Mouse (Mus musculus) left cerebral cortex, adult 2 months (tissue): ENCODE measurements at regions not wholly inside any gene's neighbourhood (a gene's known extent, or its start where the extent isn't known, plus 50 kb on each side); places are given as distances from the start of the nearest gene placed in this dataset.

ENCODE experiments used
- DNase-seq, 2 experiments: peaks; one replicate each; pipeline ENCODE4 v3.0.0; 2021 to 2022; ENCODE audit warnings: low spot score in 2 of 2, mixed read lengths in 1 of 2; ENCODE audit errors: extremely low spot score in 1 of 2
- H3K27ac ChIP-seq: fragments of 200-600 bp; 2 replicates; pipeline ENCODE4 v1.8.1; 2022
- H3K4me3 ChIP-seq: fragments of 200-600 bp; 2 replicates; pipeline ENCODE4 v1.8.1; 2022
- CTCF ChIP-seq: fragments of 200-600 bp; IDR thresholded peaks from 2 replicates; pipeline ENCODE4 v1.8.1; 2022; ENCODE audit warnings: antibody characterized with exemption, mild to moderate bottlenecking, moderate library complexity
- intact Hi-C: fragments of 180-260 bp; cut with DNase I; formaldehyde crosslinking; loops from one replicate; pipeline ENCODE4 v1.15.1; 2025

DNA sequence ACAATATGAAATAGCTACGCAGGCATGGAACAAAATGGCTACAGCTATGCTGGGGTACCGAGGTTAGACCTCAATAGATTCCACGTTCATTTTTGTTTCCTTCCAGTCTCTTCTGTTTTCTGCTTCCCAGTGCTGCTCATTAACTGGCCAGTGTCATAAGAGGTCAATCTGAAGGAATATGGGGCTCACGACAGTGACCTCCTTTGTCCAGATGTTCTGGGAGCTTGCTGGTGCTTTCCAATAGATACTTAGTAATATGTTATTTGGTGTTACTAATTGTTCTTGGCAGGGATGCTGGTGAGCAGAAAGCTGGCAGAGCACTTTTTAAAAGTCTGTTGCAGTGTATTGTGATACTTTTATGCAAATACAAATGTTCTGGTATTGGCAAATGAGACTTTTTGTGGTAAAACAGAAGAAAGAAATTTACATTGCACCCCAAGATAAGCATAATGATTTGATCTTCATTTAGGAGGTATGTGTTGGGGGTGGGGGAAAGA, 95.8 kb upstream of the Arg1 start:
- no peak for DNase-seq
- H3K27ac ChIP-seq: peak overlapping the region; percentile 73
- no peak overlapping the region for H3K4me3 ChIP-seq
- no peak for TF ChIP-seq CTCF
- intact Hi-C loops: no loop called here

DNA sequence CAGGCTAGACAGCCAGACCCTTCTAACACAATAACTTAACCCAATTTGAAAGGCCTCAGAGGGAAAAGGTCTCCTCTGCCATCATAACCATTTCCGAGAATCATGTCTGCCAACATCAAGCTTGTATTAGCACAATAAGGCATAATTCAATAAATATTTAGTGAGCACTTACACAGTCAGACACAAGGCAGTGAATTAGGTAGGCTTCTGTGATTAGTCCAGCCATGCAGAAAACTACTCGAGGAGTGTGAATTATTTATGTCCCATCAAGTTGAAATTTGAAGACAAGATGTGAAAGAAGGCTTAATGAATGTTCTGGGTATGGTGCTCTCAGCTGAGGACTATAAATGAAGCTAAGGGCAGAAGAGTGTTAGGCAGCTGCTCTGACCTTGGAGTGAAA, 91.7 kb upstream of the Arg1 start:
- no peak for DNase-seq
- Histone ChIP-seq H3K4me3 (no peak overlapping the region), H3K27ac (no peak overlapping the region)
- intact Hi-C loops: no loop called here
- TF ChIP-seq CTCF: no peak

DNA sequence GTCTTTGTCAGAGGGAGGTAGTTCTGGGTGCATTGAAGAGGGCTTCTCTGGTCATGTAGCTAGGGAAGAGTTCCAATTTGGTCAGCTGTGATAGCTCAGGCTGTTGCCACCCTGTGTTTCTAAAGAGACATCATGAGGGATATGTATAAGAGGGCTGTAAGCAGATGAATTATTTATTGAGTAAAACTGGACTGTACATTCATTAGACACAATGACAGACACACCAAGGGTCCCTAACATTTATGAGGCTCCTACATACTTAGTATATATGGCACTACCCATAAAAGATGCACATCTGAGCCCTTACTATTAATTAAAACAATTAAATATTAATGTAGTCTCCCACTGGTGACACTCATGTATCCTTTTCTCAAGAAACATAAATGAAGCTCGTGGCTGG, 90.6 kb upstream of the Arg1 start:
- no peak for DNase-seq
- no peak for TF ChIP-seq CTCF
- intact Hi-C loops: no loop called here
- Histone ChIP-seq H3K27ac (no peak overlapping the region), H3K4me3 (no peak overlapping the region)

GRCm38 (mm10) chr10:25016110-25016509, 88.8 kb upstream of the Arg1 start:
- DNase-seq: peak in 1 of 2 experiments; percentile 13
- intact Hi-C loops: no loop called here
- H3K4me3 ChIP-seq: no peak overlapping the region
- no peak for TF ChIP-seq CTCF
- H3K27ac ChIP-seq: no peak overlapping the region

DNA sequence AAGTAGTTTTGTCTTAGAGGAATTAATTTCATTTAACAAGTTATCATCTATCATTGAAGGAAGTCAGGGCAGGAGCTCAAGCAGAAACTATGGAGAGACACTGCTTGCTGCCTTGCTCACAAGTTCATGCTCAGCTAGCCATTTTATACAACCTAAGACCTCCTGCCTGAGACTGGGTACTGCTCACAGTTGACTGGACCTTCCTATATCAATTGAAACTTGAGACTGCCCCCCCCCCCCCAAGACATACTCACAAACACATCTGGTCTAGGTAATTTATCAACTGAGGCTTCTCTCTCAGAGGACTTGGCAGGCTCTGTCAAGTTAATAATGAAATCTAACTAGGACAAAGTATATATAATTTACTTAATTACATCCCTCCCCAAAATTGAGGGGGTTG, 84.8 kb upstream of the Arg1 start:
- intact Hi-C loops: no loop called here
- no peak overlapping the region for H3K4me3 ChIP-seq
- DNase-seq: no peak
- no peak for TF ChIP-seq CTCF
- no peak overlapping the region for H3K27ac ChIP-seq

DNA sequence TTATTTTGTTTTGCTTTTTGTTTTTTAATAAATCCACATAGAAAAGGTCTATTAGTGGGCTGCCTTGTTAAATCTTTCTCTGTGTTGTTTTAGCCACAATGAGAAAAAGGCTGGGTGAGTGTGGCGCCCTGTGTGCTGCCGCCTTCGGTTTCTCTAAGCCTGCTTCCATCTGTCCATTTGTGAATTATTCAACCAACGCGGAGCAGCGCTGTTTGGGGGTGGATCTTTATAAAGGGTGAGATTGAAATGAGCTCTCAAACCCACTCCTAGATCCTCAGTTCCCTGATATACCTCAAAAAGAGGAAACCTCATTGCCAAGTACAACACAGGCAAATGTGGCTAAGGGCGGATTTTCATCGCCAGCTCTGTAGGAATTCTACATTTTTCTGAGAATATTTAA, 74.0 kb upstream of the Arg1 start:
- Histone ChIP-seq H3K4me3 (no peak overlapping the region), H3K27ac (peak overlapping the region; percentile 74)
- intact Hi-C loops: loop anchor here (2.0 kb wide), 2 partner anchors 14 to 144 kb away; no protein-coding TSS in a partner anchor
- TF ChIP-seq CTCF: no peak
- DNase-seq: peak; percentile 48 to 56

GRCm38 (mm10) chr10:25000231-25001222, 73.2 kb upstream of the Arg1 start:
- Histone ChIP-seq H3K4me3 (peak overlapping the region; percentile 21), H3K27ac (peak overlapping the region; percentile 78)
- DNase-seq: no peak
- no peak for TF ChIP-seq CTCF
- intact Hi-C loops: loop anchor here (2.0 kb wide), 2 partner anchors 14 to 144 kb away; no protein-coding TSS in a partner anchor

GRCm38 (mm10) chr10:24999807-25000206, 72.5 kb upstream of the Arg1 start:
- Histone ChIP-seq H3K27ac (peak overlapping the region; percentile 78), H3K4me3 (peak overlapping the region; percentile 21)
- no peak for TF ChIP-seq CTCF
- no peak for DNase-seq
- intact Hi-C loops: loop anchor here (2.0 kb wide), 2 partner anchors 13 to 145 kb away; no protein-coding TSS in a partner anchor

GRCm38 (mm10) chr10:24997661-24998060, 70.4 kb upstream of the Arg1 start:
- DNase-seq: no peak
- H3K27ac ChIP-seq: no peak overlapping the region

GRCm38 (mm10) chr10:24995751-24996150, 68.5 kb upstream of the Arg1 start:
- no peak for DNase-seq
- intact Hi-C loops: no loop called here
- TF ChIP-seq CTCF: no peak
- Histone ChIP-seq H3K4me3 (no peak overlapping the region), H3K27ac (no peak overlapping the region)

More at GRCm38 (mm10) chr10:24997661-24998060, 70.4 kb upstream of the Arg1 start:
- intact Hi-C loops: no loop called here
- no peak overlapping the region for H3K4me3 ChIP-seq
- no peak for TF ChIP-seq CTCF

DNA sequence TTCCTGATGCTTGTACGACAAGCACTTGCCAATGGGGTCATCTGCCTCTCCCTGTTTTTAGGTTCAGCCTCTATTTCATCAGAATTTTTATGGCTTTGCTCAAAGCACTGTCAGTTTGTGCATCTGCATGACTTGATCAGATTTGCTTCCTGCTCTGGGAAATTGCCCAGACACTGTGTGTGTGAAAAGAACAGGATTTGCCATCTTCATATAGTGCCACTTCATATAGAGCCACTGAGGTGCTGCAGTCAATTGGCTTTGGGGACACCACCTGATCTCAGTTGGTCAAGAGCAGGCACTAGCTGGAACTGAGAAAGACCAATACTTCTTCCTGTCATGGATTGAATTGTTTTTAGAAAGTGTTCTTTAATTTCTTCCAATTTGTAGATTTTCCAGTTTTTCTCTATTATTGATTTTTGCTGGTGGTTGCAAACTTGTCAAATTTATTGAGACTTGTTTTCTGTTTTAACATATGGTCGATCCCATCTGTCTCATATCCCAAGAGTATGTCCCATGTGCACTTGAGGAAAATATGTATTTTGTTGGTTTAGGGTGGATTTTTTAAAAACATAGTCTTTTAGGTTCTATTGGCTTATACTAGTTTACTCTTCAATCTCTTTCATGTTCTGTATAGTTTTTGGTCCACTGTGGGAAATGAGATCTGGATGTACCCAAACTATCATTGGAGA, 62.8 kb upstream of the Arg1 start:
- H3K4me3 ChIP-seq: no peak overlapping the region
- intact Hi-C loops: loop anchor here (5.0 to 10.0 kb wide), 3 partner anchors 167 to 1252 kb away; no protein-coding TSS in a partner anchor
- peak overlapping the region; percentile 37; the same call in 1 of the 2 replicates for H3K27ac ChIP-seq
- no peak for TF ChIP-seq CTCF
- DNase-seq: no peak

GRCm38 (mm10) chr10:24984801-24985200, 57.5 kb upstream of the Arg1 start:
- Histone ChIP-seq H3K27ac (peak overlapping the region; percentile 17), H3K4me3 (no peak overlapping the region)
- TF ChIP-seq CTCF: no peak
- peak; percentile 32 to 41 for DNase-seq
- intact Hi-C loops: loop anchor here (1.0 to 10.0 kb wide), 4 partner anchors 18 to 1258 kb away; no protein-coding TSS in a partner anchor
